Mouse (Mus musculus): ENCODE results near the gene Sept4.

DNA sequence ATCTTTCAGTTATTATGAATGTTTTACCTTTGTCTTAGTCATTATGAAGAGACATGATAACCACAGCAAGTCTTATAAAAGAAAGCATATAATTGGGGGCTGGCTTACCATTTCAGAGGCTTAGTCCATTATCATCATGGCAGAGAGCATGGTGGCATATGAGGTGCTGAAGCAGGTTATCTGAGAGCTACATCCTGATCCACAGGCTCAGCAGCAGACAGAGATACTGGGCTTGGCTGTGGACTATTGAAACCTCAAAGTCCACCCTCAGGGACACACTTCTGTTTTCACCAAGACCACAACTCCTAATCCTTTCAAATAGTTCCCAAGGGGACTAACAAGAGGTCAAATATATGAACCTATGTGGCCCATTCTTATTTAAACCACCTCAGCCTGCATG, 44.7 kb upstream of the Sept4 start:
- TF ChIP-seq POLR2A (IDR thresholded peaks at IDR 0.05; ENCODE audit: control insufficient read depth, low read depth, low read length) (no peak), CTCF (IDR thresholded peaks at IDR 0.05; ENCODE audit: control insufficient read depth, insufficient read depth, insufficient replicate concordance, low read depth, low read length) (no peak)
